Mouse (Mus musculus): Measurements from ENCODE around the gene Taldo1.

DNA sequence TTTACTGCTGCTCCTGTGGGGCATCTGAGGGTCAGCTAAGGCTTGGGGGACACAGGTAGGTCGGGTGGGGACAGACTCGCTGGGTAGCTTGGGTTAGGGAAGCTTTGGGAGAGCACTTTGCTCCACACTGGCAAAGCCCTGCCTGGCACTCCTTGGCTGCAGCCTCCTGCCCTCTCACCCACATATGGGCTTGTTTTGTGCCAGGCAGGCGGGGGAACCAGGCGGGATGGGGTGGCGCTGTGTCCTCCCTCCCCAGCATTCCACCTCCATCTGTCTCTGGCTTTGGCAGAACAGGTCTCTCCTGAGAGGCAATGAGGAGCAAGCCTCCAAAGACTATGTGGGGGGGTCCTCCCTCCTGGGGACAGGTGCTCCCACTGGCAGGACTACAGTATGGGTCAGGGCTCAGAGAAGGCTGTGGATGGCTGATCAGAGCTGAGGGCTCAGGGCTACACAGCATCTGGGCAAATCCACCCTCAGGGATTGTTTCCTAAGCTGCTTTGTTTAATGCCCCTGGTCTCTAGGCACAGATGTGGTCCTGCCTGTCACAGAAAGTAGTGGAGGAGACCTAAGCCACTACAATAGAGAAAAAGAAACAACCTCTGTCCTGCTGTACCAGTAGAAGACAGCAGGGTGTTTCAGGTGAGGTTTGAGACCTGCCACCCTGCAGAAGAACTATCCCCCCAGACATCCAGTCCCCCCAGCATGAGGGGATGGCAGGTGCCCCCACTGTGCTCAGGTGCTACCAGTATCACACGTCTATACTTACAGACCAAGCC, 40.9 kb downstream of the Taldo1 start:
- no peak for TF ChIP-seq EP300 (optimal IDR thresholded peaks at IDR 0.05)
- no peak for TF ChIP-seq CTCF (IDR thresholded peaks at IDR 0.05; ENCODE audit: low read depth)

Data from stomach, postnatal 0 days (tissue).